Mouse (Mus musculus): ENCODE measurements around the gene Tmed10.

- TF ChIP-seq CTCF (IDR thresholded peaks at IDR 0.05; ENCODE audit: control insufficient read depth, insufficient read depth, low read length), result no peak
- no peak for TF ChIP-seq POLR2A (IDR thresholded peaks at IDR 0.05; ENCODE audit: borderline replicate concordance, control insufficient read depth, low read depth, low read length)
These were observed 77.2 kb downstream of the Tmed10 start for GRCm38 (mm10) chr12:85297345-85297997.

Measured in bone marrow, adult 2 months (tissue).